Mouse (Mus musculus) stomach, embryonic 16.5 days (tissue): ENCODE measurements around the gene Srcin1. TPM values are rescaled to one million over a fixed set of nuclear protein-coding genes. Genes with fewer than 3 reads are reported as not detected.

ENCODE experiments used
- ATAC-seq: fragments of 200-750 bp; cut with Nextera tagmentation; 2 replicates; pipeline ENCODE4 v1.8.0; 2017; ENCODE audit warnings: moderate number of reproducible peaks, moderate TSS enrichment; ENCODE audit not compliant: insufficient read depth, low FRiP score
- H3K27ac ChIP-seq: fragments of 300-500 bp; sonication (generic); 2 replicates; pipeline ENCODE4 v1.5.1; 2014; ENCODE audit warnings: low read length
- H3K27me3 ChIP-seq: fragments of 300-500 bp; sonication (generic); 2 replicates; pipeline ENCODE4 v1.6.1; 2014; ENCODE audit warnings: low read length, control low read depth, mixed read lengths; ENCODE audit not compliant: control insufficient read depth, insufficient read depth
- H3K36me3 ChIP-seq: fragments of 300-500 bp; sonication (generic); 2 replicates; pipeline ENCODE4 v1.6.1; 2014; ENCODE audit warnings: low read length; ENCODE audit not compliant: control insufficient read depth, insufficient read depth
- H3K4me1 ChIP-seq: fragments of 300-500 bp; sonication (generic); 2 replicates; pipeline ENCODE4 v1.6.1; 2014; ENCODE audit warnings: low read length, control low read depth, mixed read lengths; ENCODE audit not compliant: control insufficient read depth, insufficient read depth
- H3K4me2 ChIP-seq: fragments of 300-500 bp; sonication (generic); 2 replicates; pipeline ENCODE4 v1.6.1; 2014; ENCODE audit warnings: low read depth, low read length, mixed read lengths
- H3K4me3 ChIP-seq: fragments of 300-500 bp; sonication (generic); replicated peaks from 2 replicates; pipeline ENCODE4 v1.5.1; 2014; ENCODE audit warnings: mild to moderate bottlenecking, low read length
- H3K9ac ChIP-seq: fragments of 300-500 bp; sonication (generic); 2 replicates; pipeline ENCODE4 v1.6.1; 2014; ENCODE audit warnings: low read length
- H3K9me3 ChIP-seq: fragments of 300-500 bp; sonication (generic); replicated peaks from 2 replicates; pipeline ENCODE4 v1.6.1; 2016; ENCODE audit warnings: low read length, control low read depth; ENCODE audit not compliant: control insufficient read depth
- WGBS: fragments of 180-500 bp; shearing (Covaris S2); extraction: QIAGEN DNeasy Blood & Tissue Kit; methylation state at CpG from one replicate; pipeline ENCODE4 v1.1.7; 2014; 5-methylcytosine and 5-hydroxymethylcytosine counted together
- polyA plus RNA-seq: library from polyadenylated mRNA; unstranded; fragments of >200 nt; fragmentation: Nextera tagmentation; extraction: Ambion mirVana; gene quantifications from 2 replicates; pipeline ENCODE4 v1.2.1, GENCODE M21; 2015

The Srcin1 gene
- polyA plus RNA-seq, 1 experiment from 2014 or later = 0.39 TPM

- Histone ChIP-seq H3K27me3 (peaks cover 21% of the 10 kb centered on the region), H3K4me3 (peak within 1 kb of the TSS; percentile 13; the same call in 1 of the 2 replicates), H3K9me3 (no peaks in the 10 kb centered on the region), H3K36me3 (peaks cover 8% of the 10 kb centered on the region), H3K4me1 (no peaks in the 10 kb centered on the region), H3K9ac (no peak within 1 kb of the TSS; the same call in 1 of the 2 replicates), H3K4me2 (peak within 1 kb of the TSS; percentile 33; the same call in 1 of the 2 replicates), H3K27ac (no peak within 1 kb of the TSS)
- no peak for ATAC-seq
- 40% methylated on average over 88 of the region's 88 CpGs for WGBS
These were observed 75.9 kb downstream of the Srcin1 start, which contains the start of gene 4933428G20Rik for GRCm38 (mm10) chr11:97499865-97500719. TSS of gene 4933428G20Rik (minus strand) at chr11:97500340.

- peaks cover 21% of the 10 kb centered on the region for H3K27me3 ChIP-seq
- 80% methylated on average over 4 of the region's 4 CpGs for WGBS
- no peak overlapping the region for H3K9ac ChIP-seq
- no peak overlapping the region for H3K4me2 ChIP-seq
- H3K9me3 ChIP-seq = no peaks in the 10 kb centered on the region
- H3K36me3 ChIP-seq = peaks cover 18% of the 10 kb centered on the region
- H3K4me1 ChIP-seq = no peaks in the 10 kb centered on the region
- H3K27ac ChIP-seq = no peak overlapping the region
- no peak overlapping the region for H3K4me3 ChIP-seq
- no peak for ATAC-seq
These were observed 78.4 kb downstream of the Srcin1 start for GRCm38 (mm10) chr11:97497543-97497942.

GRCm38 (mm10) chr11:97492836-97493235, 83.2 kb downstream of the Srcin1 start:
- Histone ChIP-seq H3K9me3 (no peaks in the 10 kb centered on the region), H3K4me2 (no peak overlapping the region), H3K36me3 (peaks cover 20% of the 10 kb centered on the region), H3K9ac (no peak overlapping the region), H3K27me3 (0 out of 2 replicates have a peak, but pooled peaks cover 8% of the 10 kb centered on the region), H3K27ac (no peak overlapping the region), H3K4me3 (no peak overlapping the region), H3K4me1 (no peaks in the 10 kb centered on the region)
- no peak for ATAC-seq
- WGBS = 86% methylated on average over 3 of the region's 3 CpGs

GRCm38 (mm10) chr11:97491640-97492039, 84.3 kb downstream of the Srcin1 start:
- no peaks in the 10 kb centered on the region for H3K4me1 ChIP-seq
- 76% methylated on average over 10 of the region's 10 CpGs for WGBS
- no peak for ATAC-seq
- H3K36me3 ChIP-seq = peaks cover 20% of the 10 kb centered on the region
- no peak overlapping the region for H3K4me3 ChIP-seq
- H3K9me3 ChIP-seq = no peaks in the 10 kb centered on the region
- H3K9ac ChIP-seq = no peak overlapping the region
- no peak overlapping the region for H3K4me2 ChIP-seq
- no peaks in the 10 kb centered on the region for H3K27me3 ChIP-seq
- no peak overlapping the region for H3K27ac ChIP-seq

- Histone ChIP-seq H3K4me2 (no peak overlapping the region), H3K27me3 (no peaks in the 10 kb centered on the region), H3K27ac (no peak overlapping the region), H3K4me1 (no peaks in the 10 kb centered on the region), H3K36me3 (peaks cover 15% of the 10 kb centered on the region; the same call in 1 of the 2 replicates), H3K9me3 (no peaks in the 10 kb centered on the region), H3K9ac (no peak overlapping the region), H3K4me3 (no peak overlapping the region)
- WGBS = 38% methylated on average over 16 of the region's 16 CpGs
- peak; percentile 45; the same call in 1 of the 2 replicates for ATAC-seq
These were observed 86.2 kb downstream of the Srcin1 start for GRCm38 (mm10) chr11:97489589-97490324.

- Histone ChIP-seq H3K27ac (no peak overlapping the region), H3K27me3 (no peaks in the 10 kb centered on the region), H3K9me3 (no peaks in the 10 kb centered on the region), H3K4me2 (no peak overlapping the region), H3K4me1 (no peaks in the 10 kb centered on the region), H3K9ac (no peak overlapping the region), H3K4me3 (no peak overlapping the region), H3K36me3 (peaks cover 9% of the 10 kb centered on the region; the same call in 1 of the 2 replicates)
- 78% methylated on average over 3 of the region's 3 CpGs for WGBS
- ATAC-seq = no peak
These were observed 88.3 kb downstream of the Srcin1 start for GRCm38 (mm10) chr11:97487656-97488055.

GRCm38 (mm10) chr11:97485661-97486060, 90.3 kb downstream of the Srcin1 start:
- no peak overlapping the region for H3K4me2 ChIP-seq
- no peak overlapping the region for H3K27ac ChIP-seq
- peaks cover 3% of the 10 kb centered on the region; the same call in 1 of the 2 replicates for H3K36me3 ChIP-seq
- no peaks in the 10 kb centered on the region for H3K9me3 ChIP-seq
- 79% methylated on average over 8 of the region's 8 CpGs for WGBS
- no peaks in the 10 kb centered on the region for H3K4me1 ChIP-seq
- H3K27me3 ChIP-seq = no peaks in the 10 kb centered on the region
- no peak overlapping the region for H3K9ac ChIP-seq
- H3K4me3 ChIP-seq = no peak overlapping the region
- no peak for ATAC-seq

GRCm38 (mm10) chr11:97479824-97480223, 96.2 kb downstream of the Srcin1 start:
- ATAC-seq = no peak
- H3K27me3 ChIP-seq = no peaks in the 10 kb centered on the region
- H3K9me3 ChIP-seq = no peaks in the 10 kb centered on the region
- H3K36me3 ChIP-seq = peaks cover 15% of the 10 kb centered on the region
- H3K27ac ChIP-seq = no peak overlapping the region
- H3K9ac ChIP-seq = no peak overlapping the region
- H3K4me1 ChIP-seq = peaks cover 4% of the 10 kb centered on the region; the same call in 1 of the 2 replicates
- WGBS = 71% methylated on average over 8 of the region's 8 CpGs
- no peak overlapping the region for H3K4me3 ChIP-seq
- H3K4me2 ChIP-seq = no peak overlapping the region

GRCm38 (mm10) chr11:97479085-97479484, 96.9 kb downstream of the Srcin1 start:
- 85% methylated on average over 10 of the region's 10 CpGs for WGBS
- peaks cover 4% of the 10 kb centered on the region; the same call in 1 of the 2 replicates for H3K4me1 ChIP-seq
- no peak overlapping the region for H3K9ac ChIP-seq
- H3K36me3 ChIP-seq = peaks cover 13% of the 10 kb centered on the region; the same call in 1 of the 2 replicates
- H3K4me2 ChIP-seq = no peak overlapping the region
- ATAC-seq = no peak
- no peak overlapping the region for H3K4me3 ChIP-seq
- no peaks in the 10 kb centered on the region for H3K27me3 ChIP-seq
- H3K9me3 ChIP-seq = no peaks in the 10 kb centered on the region
- no peak overlapping the region for H3K27ac ChIP-seq
